Mouse (Mus musculus) MEL (cell line): ENCODE results near the gene Eef1akmt2. TPM values are rescaled to one million over a fixed set of nuclear protein-coding genes. Genes with fewer than 3 reads are reported as not detected.
A peak's percentile ranks its signal among the peaks of the same experiment; 100 is the strongest.

Source experiments
- DNase-seq: peaks from one replicate; pipeline ENCODE4 v3.0.0; 2011; ENCODE audit warnings: low read depth, low spot score
- H3K27ac ChIP-seq: 2 replicates; pipeline ENCODE4 v1.5.1; 2012; ENCODE audit warnings: low read depth, mild to moderate bottlenecking, control low read depth, low read length, moderate library complexity; ENCODE audit not compliant: control insufficient read depth
- H3K27me3 ChIP-seq, 2 experiments: fragments of 150-350 bp in 1 of 2; sonication (generic) in 1 of 2; 2 replicates each; pipeline ENCODE4 v1.6.1; 2012; ENCODE audit warnings: low read length in 2 of 2, mild to moderate bottlenecking in 2 of 2, improper control_type of control experiment in 1 of 2, moderate library complexity in 1 of 2; ENCODE audit not compliant: insufficient read depth in 2 of 2, control insufficient read depth in 1 of 2
- H3K36me3 ChIP-seq, 2 experiments: 2 replicates each; pipeline ENCODE4 v1.6.1; 2012 to 2014; ENCODE audit warnings: low read length in 2 of 2, improper control_type of control experiment in 1 of 2, inconsistent platforms in 1 of 2, mild to moderate bottlenecking in 1 of 2; ENCODE audit not compliant: insufficient read depth in 2 of 2, control insufficient read depth in 1 of 2
- H3K4me1 ChIP-seq, 2 experiments: fragments of 150-350 bp in 1 of 2; sonication (generic) in 1 of 2; 2 replicates each; pipeline ENCODE4 v1.6.1; 2012; ENCODE audit warnings: low read length in 2 of 2, improper control_type of control experiment in 1 of 2, mild to moderate bottlenecking in 1 of 2; ENCODE audit not compliant: insufficient read depth in 2 of 2, control insufficient read depth in 1 of 2
- H3K4me3 ChIP-seq, 2 experiments: fragments of 150-350 bp in 1 of 2; sonication (generic) in 1 of 2; 2 replicates each; pipeline ENCODE4 v1.5.1; 2012; ENCODE audit warnings: low read depth in 2 of 2, low read length in 2 of 2, mild to moderate bottlenecking in 2 of 2, moderate library complexity in 2 of 2, control low read depth in 1 of 2, improper control_type of control experiment in 1 of 2; ENCODE audit not compliant: control insufficient read depth in 1 of 2, insufficient read depth in 1 of 2
- H3K79me2 ChIP-seq: 2 replicates; pipeline ENCODE4 v1.6.1; 2012; ENCODE audit warnings: mild to moderate bottlenecking, low read length, moderate library complexity; ENCODE audit not compliant: control insufficient read depth, poor library complexity, insufficient read depth
- H3K9ac ChIP-seq: 2 replicates; pipeline ENCODE4 v1.6.1; 2012; ENCODE audit warnings: low read depth, mild to moderate bottlenecking, control low read depth, low read length, moderate library complexity; ENCODE audit not compliant: control insufficient read depth, poor library complexity, severe bottlenecking
- H3K9me3 ChIP-seq: fragments of 150-350 bp; sonication (generic); replicated peaks from 2 replicates; pipeline ENCODE4 v1.6.1; 2012; ENCODE audit warnings: mild to moderate bottlenecking, low read length, improper control_type of control experiment, moderate library complexity; ENCODE audit not compliant: insufficient read depth
- BHLHE40 ChIP-seq: IDR thresholded peaks from 2 replicates; pipeline ENCODE4 v1.6.1; 2012; ENCODE audit warnings: low read depth, mild to moderate bottlenecking, inconsistent platforms, low read length, improper control_type of control experiment, borderline replicate concordance
- CTCF ChIP-seq, 3 experiments: IDR thresholded peaks in 2 of 3; conservative IDR thresholded peaks in 1 of 3; 2 replicates each; pipeline ENCODE4 v1.5.1; 2011 to 2012; ENCODE audit warnings: low read length in 3 of 3, low read depth in 2 of 3, mild to moderate bottlenecking in 2 of 3, improper control_type of control experiment in 1 of 3, inconsistent platforms in 1 of 3, mixed read lengths in 1 of 3, moderate library complexity in 1 of 3; ENCODE audit not compliant: control insufficient read depth in 1 of 3, insufficient read depth in 1 of 3, poor library complexity in 1 of 3, severe bottlenecking in 1 of 3
- E2F4 ChIP-seq: IDR thresholded peaks from 2 replicates; pipeline ENCODE4 v1.6.1; 2011; ENCODE audit warnings: low read depth, low read length, improper control_type of control experiment, borderline replicate concordance
- ELF1 ChIP-seq: IDR thresholded peaks from 2 replicates; pipeline ENCODE4 v1.6.1; 2014; ENCODE audit warnings: low read depth, mild to moderate bottlenecking, inconsistent platforms, low read length, improper control_type of control experiment, moderate library complexity
- GATA1 ChIP-seq: IDR thresholded peaks from 2 replicates; pipeline ENCODE4 v1.6.1; 2011; ENCODE audit warnings: low read depth, low read length, improper control_type of control experiment
- JUND ChIP-seq: IDR thresholded peaks from 2 replicates; pipeline ENCODE4 v1.6.1; 2011; ENCODE audit warnings: low read depth, mild to moderate bottlenecking, improper control_type of control experiment, low read length
- KAT2A ChIP-seq: conservative IDR thresholded peaks from 2 replicates; pipeline ENCODE4 v1.6.1; 2012; ENCODE audit warnings: low read depth, low read length, improper control_type of control experiment, inconsistent platforms
- MAX ChIP-seq: IDR thresholded peaks from 2 replicates; pipeline ENCODE4 v1.6.1; 2011; ENCODE audit warnings: low read length, improper control_type of control experiment
- MEF2A ChIP-seq: IDR thresholded peaks from 2 replicates; pipeline ENCODE4 v1.6.1; 2014; ENCODE audit warnings: low read depth, mild to moderate bottlenecking, inconsistent platforms, low read length, improper control_type of control experiment; ENCODE audit not compliant: poor library complexity, insufficient replicate concordance, severe bottlenecking; ENCODE audit errors: extremely low read depth
- MYB ChIP-seq: IDR thresholded peaks from 2 replicates; pipeline ENCODE4 v1.6.1; 2011; ENCODE audit warnings: mild to moderate bottlenecking, low read depth, low read length, improper control_type of control experiment
- NRF1 ChIP-seq: IDR thresholded peaks from 2 replicates; pipeline ENCODE4 v1.6.1; 2014; ENCODE audit warnings: low read depth, mild to moderate bottlenecking, inconsistent platforms, low read length, improper control_type of control experiment, moderate library complexity; ENCODE audit not compliant: poor library complexity, insufficient read depth, severe bottlenecking
- POLR2A ChIP-seq, 2 experiments: IDR thresholded peaks; 2 replicates each; pipeline ENCODE4 v1.6.1; 2011 to 2012; ENCODE audit warnings: low read length in 2 of 2, mild to moderate bottlenecking in 2 of 2, control low read depth in 1 of 2, improper control_type of control experiment in 1 of 2, low read depth in 1 of 2, moderate library complexity in 1 of 2; ENCODE audit not compliant: control insufficient read depth in 1 of 2, insufficient read depth in 1 of 2, poor library complexity in 1 of 2
- TCF12 ChIP-seq: IDR thresholded peaks from 2 replicates; pipeline ENCODE4 v1.6.1; 2014; ENCODE audit warnings: low read depth, mild to moderate bottlenecking, inconsistent platforms, low read length, improper control_type of control experiment, moderate library complexity
- USF1 ChIP-seq: IDR thresholded peaks from 2 replicates; pipeline ENCODE4 v1.6.1; 2014; ENCODE audit warnings: low read depth, mild to moderate bottlenecking, inconsistent platforms, low read length, improper control_type of control experiment, moderate library complexity
- ZNF384 ChIP-seq: IDR thresholded peaks from 2 replicates; pipeline ENCODE4 v1.6.1; 2012; ENCODE audit warnings: low read depth, mild to moderate bottlenecking, inconsistent platforms, low read length, improper control_type of control experiment
- polyA plus RNA-seq, 2 experiments: library from polyadenylated mRNA; stranded (reverse) in 1 of 2; unstranded in 1 of 2; fragments of >175 nt in 1 of 2; fragments of >200 nt in 1 of 2; gene quantifications; 2 replicates each; pipeline versions ENCODE4 v1.2.1 to v1.2.4; 2012; ENCODE audit warnings: low replicate concordance in 2 of 2, low read depth in 1 of 2; ENCODE audit not compliant: insufficient read length in 2 of 2, insufficient read depth in 1 of 2, missing spikeins in 1 of 2
- total RNA-seq: library from RNA; depleted of rRNA; stranded (reverse); fragments of 300-350 nt; gene quantifications from 2 replicates; pipeline ENCODE4 v1.2.3, GENCODE M21; 2012

Gene Eef1akmt2
- total and polyA plus RNA-seq, 3 experiments, result 26.9 to 330 (median 27.0) TPM

DNA sequence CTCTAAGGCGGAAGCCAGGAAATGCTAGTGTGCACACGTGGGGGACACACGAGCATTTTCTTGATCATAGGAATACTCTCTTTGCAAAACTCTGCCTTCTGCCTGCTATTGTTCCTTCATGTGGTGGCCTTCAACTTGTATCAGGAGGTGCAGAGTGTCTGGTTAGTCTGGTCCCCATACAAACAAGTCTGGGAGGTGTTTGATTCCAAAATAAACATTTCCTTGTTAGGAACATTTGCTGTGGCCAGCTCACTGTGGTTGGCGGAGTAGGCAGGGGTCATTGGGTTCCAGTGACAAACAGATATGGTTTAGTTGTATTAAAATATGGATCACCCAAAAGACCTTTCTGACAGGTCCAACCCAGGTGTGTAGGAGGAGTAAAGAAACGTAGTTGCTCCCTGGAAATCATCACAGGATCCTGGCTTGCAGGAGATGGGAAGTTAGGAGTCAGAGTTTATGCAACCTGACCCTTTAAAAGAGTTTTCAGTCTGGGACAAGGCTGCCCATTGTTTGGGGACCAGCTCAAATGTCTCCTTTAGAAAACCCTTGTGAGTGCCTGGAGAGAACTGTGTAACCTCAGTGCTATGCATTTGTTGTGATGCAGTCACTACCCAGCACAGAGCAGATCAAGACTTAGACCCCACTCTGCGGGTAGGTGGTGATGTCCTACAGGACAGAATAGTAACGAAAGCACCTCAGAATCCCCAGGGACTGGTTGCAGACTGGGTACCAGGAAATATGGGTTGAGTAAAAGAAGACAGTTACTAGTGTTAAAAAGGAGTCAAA is 34.7 kb upstream of the Eef1akmt2 start:
- Histone ChIP-seq H3K4me3 (no peak overlapping the region), H3K9ac (no peak overlapping the region), H3K36me3 (peaks cover 6 to 9% of the 10 kb centered on the region in 2 experiments), H3K79me2 (no peaks in the 10 kb centered on the region), H3K27me3 (no peaks in the 10 kb centered on the region), H3K9me3 (no peaks in the 10 kb centered on the region), H3K27ac (no peak overlapping the region), H3K4me1 (peaks cover 8 to 13% of the 10 kb centered on the region in 2 experiments)
- no peak for TF ChIP-seq USF1
- TF ChIP-seq NRF1, result no peak
- TF ChIP-seq BHLHE40, result no peak
- no peak for TF ChIP-seq GATA1
- TF ChIP-seq POLR2A (IDR thresholded peaks at IDR 0.05; ENCODE audit: control insufficient read depth in 1 of 2, insufficient read depth in 1 of 2, low read depth in 1 of 2, low read length in 2 of 2, poor library complexity in 1 of 2), result no peak
- no peak for TF ChIP-seq ELF1
- no peak for TF ChIP-seq ZNF384
- TF ChIP-seq E2F4, result no peak
- no peak for TF ChIP-seq KAT2A
- no peak for TF ChIP-seq MYB
- TF ChIP-seq JUND, result no peak
- no peak for TF ChIP-seq MAX
- TF ChIP-seq MEF2A, result no peak
- TF ChIP-seq TCF12, result no peak
- DNase-seq, result no peak

- TF ChIP-seq CTCF (IDR thresholded peaks at IDR 0.05 in 2 of 3, conservative IDR thresholded peaks at IDR 0.05 in 1 of 3; ENCODE audit: control insufficient read depth in 1 of 3, insufficient read depth in 1 of 3, low read depth in 2 of 3, low read length in 3 of 3, poor library complexity in 1 of 3, severe bottlenecking in 1 of 3), result peak in 2 of 3 experiments; percentile 13 to 14; a peak in 1 of 6 replicates
- no peak for TF ChIP-seq ZNF384
- TF ChIP-seq NRF1, result no peak
Observed at GRCm38 (mm10) chr7:132884031-132884430, 31.6 kb upstream of the Eef1akmt2 start.

More at GRCm38 (mm10) chr7:132884031-132884430, 31.6 kb upstream of the Eef1akmt2 start:
- Histone ChIP-seq H3K9me3 (no peaks in the 10 kb centered on the region), H3K4me1 (peaks cover 9 to 16% of the 10 kb centered on the region in 2 experiments), H3K36me3 (peaks cover 9 to 11% of the 10 kb centered on the region in 2 experiments), H3K79me2 (no peaks in the 10 kb centered on the region), H3K4me3 (no peak overlapping the region), H3K9ac (no peak overlapping the region), H3K27ac (no peak overlapping the region), H3K27me3 (no peaks in the 10 kb centered on the region)
- DNase-seq, result no peak
